Mouse (Mus musculus) left cerebral cortex, postnatal 4 days (tissue): Measurements from ENCODE around the gene Gm15557. TPM values are rescaled to one million over a fixed set of nuclear protein-coding genes. Genes with fewer than 3 reads are reported as not detected.
A peak's percentile ranks its signal among the peaks of the same experiment; 100 is the strongest.

Experiments
- DNase-seq: peaks from one replicate; pipeline ENCODE4 v3.0.0-alpha.2; 2022
- intact Hi-C: fragments of 180-260 bp; cut with DNase I; formaldehyde crosslinking; loops from one replicate; pipeline ENCODE4 v1.15.1; 2025
- total RNA-seq, 2 experiments: library from RNA; stranded (reverse); gene quantifications; 2 replicates each; pipeline ENCODE4 v1.2.3; 2021

The Gm15557 gene
- total RNA-seq, 2 experiments from 2014 or later: not detected

GRCm38 (mm10) chr2:155947390-155948002 is 7.0 kb downstream of the Gm15557 start:
- DNase-seq: no peak
- intact Hi-C loops: loop anchor here (5.0 kb wide), 1 partner anchor 100 kb away; no protein-coding TSS in a partner anchor

- DNase-seq: peak; percentile 28
- intact Hi-C loops: loop anchor here (5.0 kb wide), 1 partner anchor 102 kb away; no protein-coding TSS in a partner anchor
Observed at GRCm38 (mm10) chr2:155949362-155949761, 8.8 kb downstream of the Gm15557 start.

DNA sequence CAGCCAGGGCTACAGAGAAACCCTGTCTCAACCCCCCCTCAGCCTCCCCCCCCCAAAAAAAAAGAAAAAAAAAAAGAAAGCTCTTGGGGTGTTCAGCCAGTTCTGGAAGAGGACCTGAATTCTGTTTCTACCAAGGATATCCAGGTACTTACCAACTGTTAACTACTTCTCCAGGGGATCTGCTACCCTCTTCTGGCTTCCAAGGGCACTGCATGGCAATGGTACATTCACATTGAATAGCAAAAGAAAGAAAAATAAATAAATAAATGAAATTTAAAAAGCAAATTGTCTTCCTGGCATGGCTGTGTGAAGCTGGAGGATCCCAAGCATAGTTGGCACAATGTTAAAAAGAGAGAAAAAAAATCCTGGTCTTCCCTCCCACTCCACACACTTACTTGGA is 11.5 kb downstream of the Gm15557 start:
- peak; percentile 61 for DNase-seq
- intact Hi-C loops: no loop called here

DNA sequence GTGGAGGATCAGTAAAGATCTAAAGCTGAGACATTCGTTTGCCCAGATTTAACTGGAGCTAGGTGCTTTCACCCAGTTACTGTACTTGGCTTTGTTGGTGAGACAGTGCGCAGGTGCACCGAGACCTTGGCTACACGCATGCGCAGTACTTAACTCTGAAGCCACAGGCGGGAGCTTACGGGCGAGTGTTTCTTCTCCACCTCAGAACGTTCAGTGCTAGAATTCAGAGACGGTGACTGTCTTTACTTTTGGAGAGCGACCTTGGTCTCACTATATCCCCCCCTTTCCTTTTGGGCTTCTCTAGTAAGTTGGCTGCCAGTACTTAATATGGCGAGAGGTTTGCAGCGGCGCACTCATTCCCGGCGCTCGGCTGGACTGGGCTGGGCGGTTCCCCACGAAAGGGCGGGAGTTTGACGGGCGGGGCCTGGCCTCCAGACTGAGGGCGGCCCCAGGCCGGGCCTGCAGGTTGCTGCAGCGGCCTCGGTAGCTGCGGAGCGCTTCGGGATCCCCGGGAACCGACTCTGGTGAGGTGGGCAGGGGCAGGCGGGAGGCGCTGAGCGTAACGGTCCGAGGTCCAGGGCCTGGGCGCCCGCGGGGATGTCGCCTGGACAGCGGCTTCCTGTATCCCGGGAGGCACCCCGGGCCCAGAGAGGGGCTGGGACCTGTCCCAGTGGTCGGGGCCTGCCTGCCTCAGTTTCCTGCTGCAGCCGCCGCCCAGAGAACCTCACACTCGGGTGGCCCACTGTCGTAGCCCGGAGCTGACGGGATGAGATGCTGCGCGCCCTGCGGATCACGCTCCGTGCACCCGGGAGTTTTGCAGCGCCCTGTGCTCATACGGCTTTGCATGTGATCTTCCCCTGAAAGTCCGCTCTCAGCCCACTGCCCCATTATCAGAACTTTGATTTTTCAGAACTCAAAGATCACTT is 15.9 kb downstream of the Gm15557 start, which contains the start of gene Cep250:
TSS of gene Cep250 (plus strand) at position 325 of the 926 bp plus-strand sequence.
- intact Hi-C loops: no loop called here
- peak; percentile 93 for DNase-seq

DNA sequence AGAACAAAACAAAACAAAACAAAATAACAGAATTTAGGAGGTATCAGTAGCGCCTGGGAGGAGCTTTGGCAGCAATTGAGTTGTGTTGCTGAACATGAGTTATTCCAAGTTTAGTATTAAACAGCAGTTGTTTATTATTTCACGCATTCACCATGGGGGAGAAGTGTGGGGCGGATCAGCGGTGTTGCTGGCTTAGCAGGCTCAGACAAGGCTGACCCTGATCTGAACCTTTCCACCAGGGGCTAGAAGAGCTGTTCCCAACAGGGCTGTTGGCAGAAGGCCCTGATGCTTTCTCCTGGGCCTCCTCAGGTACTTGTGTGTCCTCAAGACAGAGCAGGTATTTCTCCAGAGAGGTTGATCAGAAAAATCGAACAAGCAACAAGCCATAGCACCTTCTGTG is 19.5 kb downstream of the Gm15557 start:
- no peak for DNase-seq
- intact Hi-C loops: loop anchor here (10.0 kb wide), 1 partner anchor 175 kb away; no protein-coding TSS in a partner anchor

DNA sequence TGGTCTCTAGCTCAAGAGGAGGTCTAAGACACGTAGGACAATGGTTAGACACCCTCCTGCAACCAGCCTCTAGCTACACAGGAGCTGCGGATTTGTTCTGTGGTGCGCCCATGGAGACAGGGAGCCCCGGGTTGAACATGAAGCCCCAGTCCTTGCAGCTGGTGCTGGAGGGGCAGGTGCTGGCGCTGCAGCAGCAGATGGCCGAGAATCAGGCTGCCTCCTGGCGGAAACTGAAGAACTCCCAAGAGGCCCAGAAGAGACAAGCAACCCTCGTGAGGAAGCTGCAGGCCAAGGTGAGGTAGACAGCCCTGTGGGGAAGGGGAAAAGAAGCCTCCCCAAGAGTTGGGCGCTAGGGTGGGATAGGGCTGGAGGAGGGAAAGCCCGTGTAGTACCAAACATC is 21.3 kb downstream of the Gm15557 start:
- DNase-seq: peak; percentile 45
- intact Hi-C loops: loop anchor here (10.0 kb wide), 1 partner anchor 173 kb away; no protein-coding TSS in a partner anchor

GRCm38 (mm10) chr2:155962991-155963390 is 22.5 kb downstream of the Gm15557 start:
- no peak for DNase-seq
- intact Hi-C loops: loop anchor here (10.0 kb wide), 1 partner anchor 172 kb away; no protein-coding TSS in a partner anchor

DNA sequence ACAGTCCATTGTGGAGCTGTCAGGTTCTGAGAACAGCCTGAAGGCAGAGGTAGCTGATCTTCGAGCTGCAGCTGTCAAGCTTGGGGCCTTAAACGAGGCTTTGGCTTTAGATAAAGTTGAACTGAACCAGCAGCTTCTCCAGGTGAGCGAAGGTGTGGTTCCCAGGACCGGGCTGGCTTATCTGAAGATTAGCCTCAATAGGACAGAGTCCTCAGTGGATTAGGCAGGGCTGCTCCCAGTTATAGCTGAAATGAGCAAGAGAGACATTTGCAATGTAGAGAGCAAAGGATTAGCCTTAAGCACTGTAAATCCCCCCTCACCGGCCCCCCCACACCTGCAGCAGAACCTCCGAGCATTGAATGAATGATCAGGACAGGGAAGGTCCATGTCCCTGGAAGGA is 32.8 kb downstream of the Gm15557 start:
- intact Hi-C loops: loop anchor here (10.0 kb wide), 1 partner anchor 191 kb away; no protein-coding TSS in a partner anchor

GRCm38 (mm10) chr2:155974087-155974731 is 33.7 kb downstream of the Gm15557 start:
- intact Hi-C loops: loop anchor here (10.0 kb wide), 1 partner anchor 191 kb away; no protein-coding TSS in a partner anchor
- no peak for DNase-seq

More for the DNA sequence above, 32.8 kb downstream of the Gm15557 start:
- DNase-seq: no peak

- intact Hi-C loops: loop anchor here (10.0 kb wide), 1 partner anchor 185 kb away; no protein-coding TSS in a partner anchor
- no peak for DNase-seq
Observed at GRCm38 (mm10) chr2:155979328-155979991, 38.9 kb downstream of the Gm15557 start.

- intact Hi-C loops: no loop called here
Observed at GRCm38 (mm10) chr2:155985776-155986175, 45.2 kb downstream of the Gm15557 start.

DNA sequence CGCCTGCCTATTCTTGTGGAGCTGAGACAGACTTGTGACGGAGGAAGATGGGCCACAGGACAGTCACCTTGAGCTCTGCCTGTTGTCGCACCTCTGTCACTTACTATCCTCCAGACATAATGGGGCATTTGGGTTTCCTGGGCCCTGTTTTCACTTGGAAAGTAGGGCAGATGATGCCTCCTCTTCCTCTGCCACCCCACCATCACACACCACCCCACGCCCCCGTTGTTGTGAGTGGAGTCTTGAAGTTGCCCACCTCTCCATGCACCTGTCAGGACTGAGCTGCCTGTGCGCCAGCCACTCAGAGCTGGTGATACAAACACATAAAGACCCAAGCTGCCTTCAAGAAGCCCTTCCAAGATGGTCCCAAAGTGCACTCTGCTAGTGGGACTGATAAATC is 46.6 kb downstream of the Gm15557 start:
- no peak for DNase-seq
- intact Hi-C loops: no loop called here

More at GRCm38 (mm10) chr2:155985776-155986175, 45.2 kb downstream of the Gm15557 start:
- no peak for DNase-seq

- intact Hi-C loops: no loop called here
- peak; percentile 39 for DNase-seq
Observed at GRCm38 (mm10) chr2:155989085-155989484, 48.6 kb downstream of the Gm15557 start.

DNA sequence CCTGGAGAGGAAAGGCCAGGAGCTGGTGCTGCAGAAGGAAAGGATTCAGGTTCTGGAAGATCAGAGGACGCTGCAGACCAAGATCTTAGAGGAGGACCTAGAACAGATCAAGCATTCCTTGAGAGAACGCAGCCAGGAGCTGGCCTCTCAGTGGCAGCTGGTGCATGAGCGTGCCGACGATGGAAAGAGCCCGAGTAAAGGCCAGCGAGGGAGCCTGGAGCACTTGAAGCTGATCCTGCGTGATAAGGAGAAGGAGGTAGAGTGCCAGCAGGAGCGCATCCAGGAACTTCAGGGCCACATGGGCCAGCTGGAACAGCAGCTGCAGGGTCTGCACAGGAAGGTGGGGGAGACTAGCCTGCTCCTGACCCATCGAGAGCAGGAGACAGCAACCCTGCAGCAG is 50.6 kb downstream of the Gm15557 start:
- DNase-seq: peak; percentile 64
- intact Hi-C loops: no loop called here

GRCm38 (mm10) chr2:155991863-155992321 is 51.4 kb downstream of the Gm15557 start:
- DNase-seq: peak; percentile 96
- intact Hi-C loops: no loop called here

Other genes with a start within 250 kb of the Gm15557 start
- gene Trpc4ap, start 248.3 kb upstream of the Gm15557 start, total RNA-seq: 100 to 1,000 TPM; 143 to 144 TPM
- 10 to 100 TPM; 27.9 to 28.7 TPM for gene Edem2, start 211.3 kb upstream of the Gm15557 start, total RNA-seq
- not detected for gene Gm17581, start 204.9 kb upstream of the Gm15557 start, total RNA-seq
- gene Procr, start 189.6 kb upstream of the Gm15557 start, total RNA-seq: 1 to 10 TPM; 2.5 to 3.4 TPM
- 100 to 1,000 TPM; 110 to 114 TPM for gene Mmp24, start 165.4 kb upstream of the Gm15557 start, total RNA-seq
- 10 to 100 TPM; 23.3 to 24.2 TPM for gene BC029722, start 121.3 kb upstream of the Gm15557 start, total RNA-seq
- 10 to 100 TPM; 94.6 to 98.0 TPM for gene Eif6, start 113.8 kb upstream of the Gm15557 start, total RNA-seq
- not detected for gene Fam83c, start 105.9 kb upstream of the Gm15557 start, total RNA-seq
- 10 to 100 TPM; 42.3 to 43.7 TPM for gene Uqcc1, start 10.4 kb upstream of the Gm15557 start, total RNA-seq
- gene Gdf5, start 4.6 kb downstream of the Gm15557 start, total RNA-seq: 1 to 10 TPM in 1 of 2 experiments, under 1 TPM in 1; 0.99 to 1.8 TPM
- 10 to 100 TPM; 22.2 to 23.9 TPM for gene Cep250, start 15.7 kb downstream of the Gm15557 start, total RNA-seq
- 1 to 10 TPM in 1 of 2 experiments, under 1 TPM in 1; 0.86 to 1.4 TPM for gene 6430550D23Rik, start 67.2 kb downstream of the Gm15557 start, total RNA-seq
- gene Ergic3, start 67.3 kb downstream of the Gm15557 start, total RNA-seq: 100 to 1,000 TPM; 271 to 274 TPM
- gene Fer1l4, start 112.2 kb downstream of the Gm15557 start, total RNA-seq: not detected
- 1 to 10 TPM; 6.6 to 9.3 TPM for gene Spag4, start 124.4 kb downstream of the Gm15557 start, total RNA-seq
- gene Cpne1, start 171.2 kb downstream of the Gm15557 start, total RNA-seq: 10 to 100 TPM; 14.2 to 18.4 TPM
- 10 to 100 TPM; 43.4 to 50.3 TPM for gene Rbm12, start 171.2 kb downstream of the Gm15557 start, total RNA-seq
- 10 to 100 TPM; 26.1 to 40.2 TPM for gene Gm28036, start 186.4 kb downstream of the Gm15557 start, total RNA-seq
- gene Romo1, start 203.3 kb downstream of the Gm15557 start, total RNA-seq: 100 to 1,000 TPM; 223 to 225 TPM
- 10 to 100 TPM; 25.4 to 26.6 TPM for gene Nfs1, start 203.5 kb downstream of the Gm15557 start, total RNA-seq
- 100 to 1,000 TPM; 345 to 348 TPM for gene Rbm39, start 239.5 kb downstream of the Gm15557 start, total RNA-seq